Mouse (Mus musculus): ENCODE measurements around the gene Catsperz. TPM values are rescaled to one million over a fixed set of nuclear protein-coding genes. Genes with fewer than 3 reads are reported as not detected.
A peak's percentile ranks its signal among the peaks of the same experiment; 100 is the strongest.

Gene Catsperz
- polyA plus RNA-seq, 1 experiment from 2014 or later, result 2.4 TPM

DNA sequence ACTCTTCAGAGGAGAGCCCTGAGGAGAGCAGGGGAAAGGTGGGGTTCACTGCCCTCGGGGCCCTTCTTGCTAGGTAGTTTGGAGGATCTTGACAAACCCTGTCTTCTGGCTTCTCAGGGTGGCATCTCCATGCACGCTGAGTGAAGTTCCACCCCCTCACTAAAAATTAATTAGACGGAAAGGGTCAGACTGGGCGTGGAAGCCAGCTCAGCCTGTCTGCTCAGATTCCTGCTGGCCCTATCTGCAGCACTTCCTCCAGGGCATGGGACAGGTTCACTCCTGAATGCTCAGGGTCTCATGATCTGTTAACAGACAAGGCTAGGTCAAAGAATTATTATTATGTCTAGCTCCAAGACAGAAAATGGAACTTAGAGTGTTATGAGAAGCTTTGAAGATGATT, 32.7 kb downstream of the Catsperz start:
- no peak overlapping the region for H3K4me2 ChIP-seq (replicated peaks; ENCODE audit: low read depth, low read length)
- H3K27ac ChIP-seq (ENCODE audit: low read length), result no peak overlapping the region
- no peaks in the 10 kb centered on the region for H3K36me3 ChIP-seq (ENCODE audit: insufficient read depth, low read length)
- H3K9me3 ChIP-seq (ENCODE audit: low read length), result no peaks in the 10 kb centered on the region
- H3K27me3 ChIP-seq (replicated peaks; ENCODE audit: insufficient read depth, low read length), result no peaks in the 10 kb centered on the region
- WGBS, result 47% methylated on average over 4 of the region's 4 CpGs
- ATAC-seq (no peak), DNase-seq (ENCODE audit: low spot score) (no peak)
- TF ChIP-seq EP300 (IDR thresholded peaks at IDR 0.05) (no peak), CTCF (IDR thresholded peaks at IDR 0.05) (no peak)
- no peak overlapping the region for H3K9ac ChIP-seq (replicated peaks; ENCODE audit: low read depth)
- no peaks in the 10 kb centered on the region for H3K4me1 ChIP-seq (ENCODE audit: insufficient read depth, low read depth, low read length)
- H3K4me3 ChIP-seq (ENCODE audit: low read depth, low read length), result no peak overlapping the region

DNA sequence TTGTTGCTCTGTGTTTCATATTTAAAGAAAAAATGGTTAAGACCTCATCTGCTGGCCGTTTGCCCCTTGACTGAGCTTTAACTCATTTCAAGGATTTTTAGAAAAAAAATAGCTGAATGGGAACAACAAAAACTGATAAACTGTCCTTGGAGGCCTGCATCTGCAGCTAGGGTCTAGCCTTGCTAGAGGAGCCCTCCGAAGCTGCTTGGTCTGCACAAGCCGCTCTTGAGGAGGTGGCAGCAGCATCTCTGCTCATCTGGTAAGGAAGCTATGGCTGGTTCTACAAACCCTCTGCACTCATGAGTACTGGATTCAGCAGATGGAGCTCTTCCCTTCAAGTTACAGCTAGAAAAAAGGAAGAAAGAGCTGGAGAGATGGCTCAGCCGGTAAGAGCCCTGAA, 47.2 kb downstream of the Catsperz start:
- no peak for DNase-seq (ENCODE audit: low spot score)
- H3K4me1 ChIP-seq (ENCODE audit: insufficient read depth, low read depth, low read length), result no peaks in the 10 kb centered on the region
- ATAC-seq, result no peak
- 80% methylated on average over 4 of the region's 4 CpGs for WGBS
- H3K4me2 ChIP-seq (replicated peaks; ENCODE audit: low read depth, low read length), result no peak overlapping the region
- TF ChIP-seq EP300 (IDR thresholded peaks at IDR 0.05) (no peak), CTCF (IDR thresholded peaks at IDR 0.05) (no peak)
- H3K36me3 ChIP-seq (ENCODE audit: insufficient read depth, low read length), result no peaks in the 10 kb centered on the region
- H3K9me3 ChIP-seq (ENCODE audit: low read length), result no peaks in the 10 kb centered on the region
- no peak overlapping the region for H3K9ac ChIP-seq (replicated peaks; ENCODE audit: low read depth)
- H3K4me3 ChIP-seq (ENCODE audit: low read depth, low read length), result no peak overlapping the region
- H3K27ac ChIP-seq (ENCODE audit: low read length), result no peak overlapping the region
- H3K27me3 ChIP-seq (replicated peaks; ENCODE audit: insufficient read depth, low read length), result no peaks in the 10 kb centered on the region

DNA sequence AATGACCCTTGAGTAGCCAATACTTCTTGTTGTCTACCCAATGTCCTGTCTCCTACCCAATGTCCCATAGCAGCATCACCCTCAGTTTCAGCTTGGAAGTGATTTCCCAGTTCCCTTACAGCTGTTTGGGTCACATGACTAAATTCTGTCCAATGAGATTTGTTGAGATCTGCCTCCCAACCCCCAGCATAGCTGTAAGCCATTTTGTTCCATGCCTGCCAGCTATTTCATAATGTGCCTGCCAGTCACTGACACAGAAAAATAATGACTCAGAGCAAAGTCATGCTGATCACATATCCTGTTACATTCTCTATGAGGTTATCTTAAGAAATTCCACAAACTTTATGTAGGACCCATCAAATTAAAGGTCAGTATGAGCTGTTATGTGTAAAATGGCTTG, 48.4 kb downstream of the Catsperz start:
- no peaks in the 10 kb centered on the region for H3K36me3 ChIP-seq (ENCODE audit: insufficient read depth, low read length)
- peak; percentile 33 for ATAC-seq
- no peak overlapping the region for H3K4me2 ChIP-seq (replicated peaks; ENCODE audit: low read depth, low read length)
- no peaks in the 10 kb centered on the region for H3K27me3 ChIP-seq (replicated peaks; ENCODE audit: insufficient read depth, low read length)
- no peak overlapping the region for H3K27ac ChIP-seq (ENCODE audit: low read length)
- H3K9me3 ChIP-seq (ENCODE audit: low read length), result no peaks in the 10 kb centered on the region
- TF ChIP-seq EP300 (IDR thresholded peaks at IDR 0.05), result no peak
- no peak for TF ChIP-seq CTCF (IDR thresholded peaks at IDR 0.05)
- no peak overlapping the region for H3K4me3 ChIP-seq (ENCODE audit: low read depth, low read length)
- no peaks in the 10 kb centered on the region for H3K4me1 ChIP-seq (ENCODE audit: insufficient read depth, low read depth, low read length)
- peak; percentile 76 for DNase-seq (ENCODE audit: low spot score)
- H3K9ac ChIP-seq (replicated peaks; ENCODE audit: low read depth), result no peak overlapping the region

DNA sequence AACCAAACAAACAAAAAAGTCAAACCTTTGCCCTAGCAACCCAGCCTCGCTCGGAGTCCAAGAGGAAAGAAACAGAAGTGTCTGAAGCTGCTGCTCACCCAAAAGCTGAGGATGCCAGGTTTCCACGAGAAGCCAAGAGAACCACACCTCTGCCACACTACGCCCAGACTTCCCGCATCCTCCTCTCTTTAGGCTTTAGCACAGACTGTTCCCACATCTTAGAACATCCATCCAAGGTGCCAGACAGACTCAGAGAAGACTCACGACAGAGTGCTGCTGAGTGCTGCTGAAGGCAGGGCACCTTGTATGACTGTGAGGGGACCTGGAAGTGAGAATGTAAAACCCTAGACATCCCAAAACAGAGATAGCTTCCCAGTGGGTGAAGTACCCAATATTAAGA, 49.3 kb downstream of the Catsperz start:
- H3K9me3 ChIP-seq (ENCODE audit: low read length), result no peaks in the 10 kb centered on the region
- 87% methylated on average over 6 of the region's 6 CpGs for WGBS
- no peak for TF ChIP-seq CTCF (IDR thresholded peaks at IDR 0.05)
- no peak for TF ChIP-seq EP300 (IDR thresholded peaks at IDR 0.05)
- H3K27ac ChIP-seq (ENCODE audit: low read length), result no peak overlapping the region
- ATAC-seq (no peak), DNase-seq (ENCODE audit: low spot score) (no peak)
- no peak overlapping the region for H3K4me3 ChIP-seq (ENCODE audit: low read depth, low read length)
- H3K27me3 ChIP-seq (replicated peaks; ENCODE audit: insufficient read depth, low read length), result no peaks in the 10 kb centered on the region
- H3K36me3 ChIP-seq (ENCODE audit: insufficient read depth, low read length), result no peaks in the 10 kb centered on the region
- H3K4me2 ChIP-seq (replicated peaks; ENCODE audit: low read depth, low read length), result no peak overlapping the region
- no peak overlapping the region for H3K9ac ChIP-seq (replicated peaks; ENCODE audit: low read depth)
- H3K4me1 ChIP-seq (ENCODE audit: insufficient read depth, low read depth, low read length), result no peaks in the 10 kb centered on the region

DNA sequence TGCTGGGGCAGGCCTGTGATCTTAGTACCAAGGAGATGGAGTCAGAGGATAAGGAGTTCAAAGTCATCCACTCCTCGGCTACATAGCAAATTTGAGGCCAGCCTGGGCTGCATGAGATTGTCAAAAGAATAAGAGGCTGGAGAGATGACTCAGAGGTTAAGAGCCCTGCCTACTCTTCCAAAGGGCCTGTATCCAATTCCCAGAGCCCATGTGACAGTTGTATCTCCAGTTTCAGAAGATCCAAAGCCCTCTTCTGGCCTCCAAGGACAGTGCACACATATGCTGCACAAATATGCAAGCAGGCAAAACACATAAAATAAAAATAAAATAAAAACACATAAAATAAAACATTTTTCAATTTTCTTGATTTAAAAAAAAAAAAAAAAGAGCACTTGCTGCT, 50.9 kb downstream of the Catsperz start:
- TF ChIP-seq CTCF (IDR thresholded peaks at IDR 0.05) (no peak), EP300 (IDR thresholded peaks at IDR 0.05) (no peak)
- ATAC-seq (no peak), DNase-seq (ENCODE audit: low spot score) (no peak)
- H3K27ac ChIP-seq (ENCODE audit: low read length), result no peak overlapping the region
- WGBS, result 79% methylated on average over 1 of the region's 1 CpGs
- H3K27me3 ChIP-seq (replicated peaks; ENCODE audit: insufficient read depth, low read length), result no peaks in the 10 kb centered on the region
- H3K9ac ChIP-seq (replicated peaks; ENCODE audit: low read depth), result no peak overlapping the region
- H3K4me3 ChIP-seq (ENCODE audit: low read depth, low read length), result no peak overlapping the region
- H3K36me3 ChIP-seq (ENCODE audit: insufficient read depth, low read length), result no peaks in the 10 kb centered on the region
- H3K9me3 ChIP-seq (ENCODE audit: low read length), result no peaks in the 10 kb centered on the region
- no peaks in the 10 kb centered on the region for H3K4me1 ChIP-seq (ENCODE audit: insufficient read depth, low read depth, low read length)
- no peak overlapping the region for H3K4me2 ChIP-seq (replicated peaks; ENCODE audit: low read depth, low read length)

DNA sequence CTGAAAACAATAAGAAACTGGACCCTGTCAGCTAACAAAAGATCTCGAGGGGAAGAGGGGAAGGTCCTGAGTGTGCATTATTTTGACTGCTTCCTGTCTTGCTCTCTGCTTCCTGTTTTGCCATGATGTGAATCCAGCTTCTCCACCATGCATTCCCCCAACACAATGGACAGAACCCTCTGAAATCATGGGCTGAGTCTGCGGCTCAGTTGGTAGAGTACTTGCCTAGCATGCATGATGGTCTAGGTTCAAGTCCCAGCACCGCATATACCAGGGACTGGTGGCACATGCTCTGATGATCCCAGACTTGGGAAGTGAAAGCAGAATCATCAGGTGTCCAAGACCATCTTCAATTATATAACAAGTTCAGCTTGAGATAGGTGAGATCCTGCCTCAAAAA, 52.5 kb downstream of the Catsperz start:
- Histone ChIP-seq H3K9me3 (ENCODE audit: low read length) (no peaks in the 10 kb centered on the region), H3K4me3 (ENCODE audit: low read depth, low read length) (no peak overlapping the region), H3K4me1 (ENCODE audit: insufficient read depth, low read depth, low read length) (no peaks in the 10 kb centered on the region), H3K27ac (ENCODE audit: low read length) (no peak overlapping the region), H3K36me3 (ENCODE audit: insufficient read depth, low read length) (no peaks in the 10 kb centered on the region), H3K9ac (replicated peaks; ENCODE audit: low read depth) (no peak overlapping the region), H3K27me3 (replicated peaks; ENCODE audit: insufficient read depth, low read length) (no peaks in the 10 kb centered on the region), H3K4me2 (replicated peaks; ENCODE audit: low read depth, low read length) (no peak overlapping the region)
- DNase-seq (ENCODE audit: low spot score) (no peak), ATAC-seq (no peak)
- no peak for TF ChIP-seq CTCF (IDR thresholded peaks at IDR 0.05)
- TF ChIP-seq EP300 (IDR thresholded peaks at IDR 0.05), result no peak
- 65% methylated on average over 3 of the region's 3 CpGs for WGBS

Small RNA genes within 50 kb of the gene (microRNA-seq; reads per million reads assigned to microRNA genes)
- 0.98 reads per million for gene Mir6990

Other genes with a start within 250 kb of the Catsperz start
- 36.7 and 40.6 TPM in 2 replicates for gene Rps6ka4, start 84.7 kb downstream of the Catsperz start, polyA plus RNA-seq (2015; fragmentation: Nextera tagmentation; extraction: Ambion mirVana)
- 2.9 and 6.3 TPM in 2 replicates for gene Ccdc88b, start 67.2 kb downstream of the Catsperz start, polyA plus RNA-seq (2015; fragmentation: Nextera tagmentation; extraction: Ambion mirVana)
- gene Trmt112, start 15.7 kb downstream of the Catsperz start, polyA plus RNA-seq (2015; fragmentation: Nextera tagmentation; extraction: Ambion mirVana), result 89.0 and 93.3 TPM in 2 replicates
- gene Prdx5, start 15.3 kb downstream of the Catsperz start, polyA plus RNA-seq (2015; fragmentation: Nextera tagmentation; extraction: Ambion mirVana), result 437 and 450 TPM in 2 replicates
- gene Esrra, start 3.6 kb downstream of the Catsperz start, polyA plus RNA-seq (2015; fragmentation: Nextera tagmentation; extraction: Ambion mirVana), result 9.8 and 12.8 TPM in 2 replicates
- gene Kcnk4, start 9.1 kb upstream of the Catsperz start, polyA plus RNA-seq (2015; fragmentation: Nextera tagmentation; extraction: Ambion mirVana), result 0.12 and 0.30 TPM in 2 replicates
- 106 TPM in 2 replicates for gene Bad, start 16.5 kb upstream of the Catsperz start, polyA plus RNA-seq (2015; fragmentation: Nextera tagmentation; extraction: Ambion mirVana)
- 33.5 and 35.9 TPM in 2 replicates for gene Gpr137, start 17.1 kb upstream of the Catsperz start, polyA plus RNA-seq (2015; fragmentation: Nextera tagmentation; extraction: Ambion mirVana)
- 60.5 and 62.7 TPM in 2 replicates for gene Ppp1r14b, start 49.6 kb upstream of the Catsperz start, polyA plus RNA-seq (2015; fragmentation: Nextera tagmentation; extraction: Ambion mirVana)
- 33.6 and 40.7 TPM in 2 replicates for gene Plcb3, start 51.1 kb upstream of the Catsperz start, polyA plus RNA-seq (2015; fragmentation: Nextera tagmentation; extraction: Ambion mirVana)
- 105 and 107 TPM in 2 replicates for gene Fkbp2, start 55.1 kb upstream of the Catsperz start, polyA plus RNA-seq (2015; fragmentation: Nextera tagmentation; extraction: Ambion mirVana)
- gene Vegfb, start 62.3 kb upstream of the Catsperz start, polyA plus RNA-seq (2015; fragmentation: Nextera tagmentation; extraction: Ambion mirVana), result 27.1 and 28.1 TPM in 2 replicates
- 32.7 and 33.2 TPM in 2 replicates for gene Dnajc4, start 67.2 kb upstream of the Catsperz start, polyA plus RNA-seq (2015; fragmentation: Nextera tagmentation; extraction: Ambion mirVana)
- gene Nudt22, start 70.7 kb upstream of the Catsperz start, polyA plus RNA-seq (2015; fragmentation: Nextera tagmentation; extraction: Ambion mirVana), result 21.0 and 24.9 TPM in 2 replicates
- 11.0 and 11.5 TPM in 2 replicates for gene Trpt1, start 70.8 kb upstream of the Catsperz start, polyA plus RNA-seq (2015; fragmentation: Nextera tagmentation; extraction: Ambion mirVana)
- 15.8 and 16.0 TPM in 2 replicates for gene Fermt3, start 94.1 kb upstream of the Catsperz start, polyA plus RNA-seq (2015; fragmentation: Nextera tagmentation; extraction: Ambion mirVana)
- 51.8 and 58.5 TPM in 2 replicates for gene Stip1, start 114.6 kb upstream of the Catsperz start, polyA plus RNA-seq (2015; fragmentation: Nextera tagmentation; extraction: Ambion mirVana)
- 16.0 and 19.4 TPM in 2 replicates for gene Macrod1, start 131.4 kb upstream of the Catsperz start, polyA plus RNA-seq (2015; fragmentation: Nextera tagmentation; extraction: Ambion mirVana)
- 0.17 and 0.19 TPM in 2 replicates for gene Flrt1, start 180.3 kb upstream of the Catsperz start, polyA plus RNA-seq (2015; fragmentation: Nextera tagmentation; extraction: Ambion mirVana)